Mouse (Mus musculus): ENCODE results near the gene Nol10.

The Nol10 gene

GRCm38 (mm10) chr12:17348048-17349036, at the start of gene Nol10:
Nol10 (plus strand) TSS chr12:17348458.
- ChIA-PET CTCF (interaction anchor here in 1 of 4 experiments (1.2 kb wide), 1 partner anchor 337 kb away, joined by 3 read pairs; the partner anchor contains the start of gene 2410004P03Rik), POLR2A (interaction anchor here in 3 of 4 experiments (0.8 to 2.4 kb wide), 16 partner anchors 11 to 348 kb away, joined by 3 to 8 read pairs (median 3); partner anchors contain the start of genes Pdia6 (in 1 of the 3) and Pqlc3 (in 1 of the 3))

- POLR2A ChIA-PET, result interaction anchor here in 2 of 4 experiments (0.7 to 2.5 kb wide), 6 partner anchors 10 to 120 kb away, joined by 3 to 6 read pairs (median 3); no protein-coding TSS in a partner anchor
- CTCF ChIA-PET, result no interaction called here
These were observed 48.4 kb upstream of the Nol10 start for GRCm38 (mm10) chr12:17299902-17300301.

GRCm38 (mm10) chr12:17305445-17305844, 42.8 kb upstream of the Nol10 start:
- ChIA-PET POLR2A (interaction anchor here in 1 of 4 experiments (1.7 kb wide), 1 partner anchor 16 kb away, joined by 4 read pairs; no protein-coding TSS in a partner anchor), CTCF (interaction anchor here in 3 of 4 experiments (0.5 to 0.8 kb wide), 3 partner anchors 8 to 61 kb away, joined by 3 to 7 read pairs (median 4); no protein-coding TSS in a partner anchor)

- CTCF ChIA-PET, result interaction anchor here in 1 of 4 experiments (0.9 kb wide), 1 partner anchor 273 kb away, joined by 3 read pairs; no protein-coding TSS in a partner anchor
- POLR2A ChIA-PET, result no interaction called here
These were observed 40.0 kb upstream of the Nol10 start for GRCm38 (mm10) chr12:17308246-17308645.

- CTCF ChIA-PET, result interaction anchor here in 1 of 4 experiments (0.6 kb wide), 1 partner anchor 45 kb away, joined by 4 read pairs; the partner anchor contains the start of gene Pdia6
- POLR2A ChIA-PET, result interaction anchor here in 2 of 4 experiments (0.6 kb wide), 2 partner anchors 10 to 396 kb away, joined by 3 read pairs; no protein-coding TSS in a partner anchor
These were observed 37.1 kb upstream of the Nol10 start for GRCm38 (mm10) chr12:17310852-17311839.

- ChIA-PET CTCF (no interaction called here), POLR2A (interaction anchor here in 1 of 4 experiments (0.8 to 2.0 kb wide), 4 partner anchors 15 to 317 kb away, joined by 3 to 6 read pairs (median 3); no protein-coding TSS in a partner anchor)
These were observed 32.2 kb upstream of the Nol10 start for GRCm38 (mm10) chr12:17316096-17316495.

- ChIA-PET POLR2A (interaction anchor here in 1 of 4 experiments (0.6 to 1.2 kb wide), 2 partner anchors 29 to 36 kb away, joined by 3 to 4 read pairs; no protein-coding TSS in a partner anchor), CTCF (no interaction called here)
These were observed 30.3 kb upstream of the Nol10 start for GRCm38 (mm10) chr12:17317970-17318369.

GRCm38 (mm10) chr12:17318453-17318852, 29.8 kb upstream of the Nol10 start:
- ChIA-PET CTCF (no interaction called here), POLR2A (interaction anchor here in 1 of 4 experiments (0.5 to 1.2 kb wide), 3 partner anchors 29 to 68 kb away, joined by 3 to 4 read pairs (median 3); no protein-coding TSS in a partner anchor)

GRCm38 (mm10) chr12:17324549-17325470, 23.4 kb upstream of the Nol10 start:
- ChIA-PET POLR2A (interaction anchor here (0.5 to 2.2 kb wide), 13 partner anchors 9 to 418 kb away, joined by 3 to 10 read pairs (median 4); no protein-coding TSS in a partner anchor), CTCF (interaction anchor here in 2 of 4 experiments (0.6 to 0.9 kb wide), 2 partner anchors 11 to 15 kb away, joined by 3 to 12 read pairs; no protein-coding TSS in a partner anchor)

- ChIA-PET CTCF (interaction anchor here in 1 of 4 experiments (0.5 kb wide), 1 partner anchor 42 kb away, joined by 5 read pairs; no protein-coding TSS in a partner anchor), POLR2A (interaction anchor here in 1 of 4 experiments (1.3 kb wide), 1 partner anchor 21 kb away, joined by 3 read pairs; no protein-coding TSS in a partner anchor)
These were observed 19.0 kb upstream of the Nol10 start, which contains the start of gene Atp6v1c2 for GRCm38 (mm10) chr12:17329259-17329658. Atp6v1c2 (minus strand) TSS chr12:17329359.

- POLR2A ChIA-PET, result interaction anchor here in 2 of 4 experiments (0.6 to 1.0 kb wide), 5 partner anchors 9 to 620 kb away, joined by 3 to 6 read pairs (median 3); no protein-coding TSS in a partner anchor
- CTCF ChIA-PET, result interaction anchor here in 1 of 4 experiments (0.6 kb wide), 1 partner anchor 447 kb away, joined by 3 read pairs; no protein-coding TSS in a partner anchor
These were observed 14.8 kb upstream of the Nol10 start for GRCm38 (mm10) chr12:17333459-17333858.

GRCm38 (mm10) chr12:17338338-17338737, 9.9 kb upstream of the Nol10 start:
- POLR2A ChIA-PET, result no interaction called here

GRCm38 (mm10) chr12:17339114-17339905, 8.9 kb upstream of the Nol10 start:
- CTCF ChIA-PET, result interaction anchor here in 3 of 4 experiments (0.5 to 0.6 kb wide), 3 partner anchors 14 to 335 kb away, joined by 3 to 12 read pairs (median 3); no protein-coding TSS in a partner anchor
- POLR2A ChIA-PET, result interaction anchor here in 1 of 4 experiments (1.2 kb wide), 1 partner anchor 10 kb away, joined by 3 read pairs; no protein-coding TSS in a partner anchor

More at GRCm38 (mm10) chr12:17338338-17338737, 9.9 kb upstream of the Nol10 start:
- CTCF ChIA-PET, result interaction anchor here in 1 of 4 experiments (0.5 kb wide), 1 partner anchor 334 kb away, joined by 3 read pairs; no protein-coding TSS in a partner anchor

GRCm38 (mm10) chr12:17347327-17348047, 771 bp upstream of the Nol10 start:
- CTCF ChIA-PET, result no interaction called here
- POLR2A ChIA-PET, result interaction anchor here in 3 of 4 experiments (0.6 to 2.4 kb wide), 6 partner anchors 10 to 108 kb away, joined by 3 to 8 read pairs (median 4); partner anchors contain the start of gene Pdia6 (in 1 of the 3)

- CTCF ChIA-PET, result interaction anchor here in 1 of 4 experiments (1.1 to 1.7 kb wide), 2 partner anchors 10 to 22 kb away, joined by 3 to 4 read pairs; no protein-coding TSS in a partner anchor
- POLR2A ChIA-PET, result interaction anchor here in 2 of 4 experiments (0.6 to 2.2 kb wide), 8 partner anchors 11 to 195 kb away, joined by 3 to 5 read pairs (median 3); partner anchors contain the start of gene Atp6v1c2 (in 1 of the 2)
These were observed 1.8 kb downstream of the Nol10 start for GRCm38 (mm10) chr12:17350106-17350505.

Measured in embryonic stem cell, embryonic (primary cell).